Mouse (Mus musculus): ENCODE measurements around the gene Ifna1.

GRCm38 (mm10) chr4:88838828-88839227 is 11.1 kb upstream of the Ifna1 start:
- no peak for TF ChIP-seq CTCF (IDR thresholded peaks at IDR 0.05; ENCODE audit: extremely low read depth, insufficient read depth, low read length)
- TF ChIP-seq POLR2A (IDR thresholded peaks at IDR 0.05; ENCODE audit: extremely low read depth, insufficient read depth, low read length) = no peak
